Mouse (Mus musculus) kidney, adult 2 months (tissue): ENCODE data around the gene Ttc19.

Experiments
- CTCF ChIP-seq: fragments of 200-500 bp; conservative IDR thresholded peaks from 2 replicates; pipeline ENCODE4 v1.5.1; 2011; ENCODE audit warnings: low read depth, mild to moderate bottlenecking, control low read depth, low read length, moderate library complexity, mixed read lengths; ENCODE audit not compliant: insufficient read depth, insufficient read length
- POLR2A ChIP-seq: fragments of 200-500 bp; IDR thresholded peaks from one replicate; pipeline ENCODE4 v1.6.1; 2011; ENCODE audit warnings: low read depth, low read length, control low read depth

DNA sequence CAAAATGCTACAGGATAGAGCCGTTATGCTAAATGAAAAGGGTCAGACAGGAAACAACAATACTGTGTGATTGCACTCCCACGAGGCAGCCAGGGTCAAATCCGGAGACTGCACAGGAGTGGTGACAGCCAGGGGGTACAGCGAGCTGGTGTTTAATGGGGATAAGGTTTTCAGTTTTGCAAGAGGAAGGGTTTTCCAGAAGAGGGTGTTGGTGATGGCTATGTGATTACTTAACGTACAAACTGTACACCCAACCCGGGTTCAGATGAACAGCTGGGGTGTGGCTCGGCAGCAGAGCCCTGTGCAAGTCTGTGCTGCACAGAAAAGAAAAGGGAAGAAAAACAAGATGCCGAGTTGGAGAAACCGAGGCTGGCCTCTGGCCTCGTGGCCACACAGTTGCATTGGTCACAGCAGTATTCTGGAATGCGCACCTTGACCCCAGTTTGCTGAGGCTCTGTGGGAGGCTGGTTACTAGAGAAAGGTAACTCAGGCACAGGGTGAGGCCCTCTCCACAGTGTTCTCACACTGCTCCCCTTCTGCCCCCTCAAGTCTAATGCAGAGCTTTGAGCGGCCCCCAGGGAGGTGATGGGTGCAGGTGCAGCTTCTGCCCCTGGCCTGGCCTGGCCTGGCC, 40.5 kb upstream of the Ttc19 start:
- TF ChIP-seq CTCF (no peak), POLR2A (no peak)
